Mouse (Mus musculus) E14TG2a.4 (cell line): ENCODE data around the gene Trim47.

ENCODE experiments used
- CTCF ChIP-seq: conservative IDR thresholded peaks from 2 replicates; pipeline ENCODE4 v1.5.1; 2014; ENCODE audit warnings: low read length
- NANOG ChIP-seq: IDR thresholded peaks from 2 replicates; pipeline ENCODE4 v1.6.1; 2014; ENCODE audit warnings: borderline replicate concordance, low read length, mixed read lengths
- POU5F1 ChIP-seq: IDR thresholded peaks from 2 replicates; pipeline ENCODE4 v1.6.1; 2014; ENCODE audit warnings: low read length, borderline replicate concordance

DNA sequence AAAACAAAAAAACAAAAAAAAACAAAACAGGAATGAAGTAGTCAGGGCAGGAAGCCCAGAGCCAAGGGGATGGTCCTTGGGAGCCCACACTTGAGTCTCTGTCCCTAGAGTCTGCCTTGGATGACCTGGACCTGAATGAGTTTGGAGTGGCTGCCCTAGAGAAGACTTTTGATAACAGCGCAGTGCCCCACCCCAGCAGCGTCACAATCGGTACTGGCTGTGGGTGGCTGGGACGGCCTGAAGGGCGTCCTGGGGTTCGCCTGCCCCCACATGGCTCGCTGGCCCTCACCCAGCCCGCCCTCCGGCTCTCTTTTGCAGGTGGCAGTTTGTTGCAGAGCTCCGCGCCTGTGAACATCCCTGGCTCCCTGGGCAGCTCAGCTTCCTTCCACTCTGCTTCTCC, 71.1 kb downstream of the Trim47 start:
- TF ChIP-seq CTCF, result no peak
- TF ChIP-seq POU5F1, result no peak
- no peak for TF ChIP-seq NANOG
